Mouse (Mus musculus): ENCODE measurements around the gene Cox6a1. TPM values are rescaled to one million over a fixed set of nuclear protein-coding genes. Genes with fewer than 3 reads are reported as not detected.
"Not testable (repeated sequence)": the region's sequence is repeated elsewhere in the genome, so short reads cannot be mapped to it uniquely, and the experiment has no call there.

Cox6a1 gene
- total RNA-seq, 2 experiments from 2014 or later, result 721 to 781 TPM

DNA sequence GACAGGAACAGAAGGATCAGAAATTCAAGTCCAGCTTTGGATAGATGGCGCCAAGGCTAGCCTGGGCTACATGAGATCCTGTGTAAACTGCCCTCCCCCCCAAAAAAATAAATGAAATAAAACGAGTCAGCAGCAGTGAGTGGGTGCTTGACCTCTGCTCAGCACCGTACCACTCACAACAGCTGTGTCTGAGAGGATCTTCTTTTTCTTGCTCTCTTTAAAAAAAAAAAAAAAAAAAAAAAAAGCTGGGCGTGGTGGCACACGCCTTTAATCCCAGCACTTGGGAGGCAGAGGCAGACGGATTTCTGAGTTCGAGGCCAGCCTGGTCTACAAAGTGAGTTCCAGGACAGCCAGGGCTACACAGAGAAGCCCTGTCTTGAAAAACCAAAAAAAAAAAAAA is 46.6 kb downstream of the Cox6a1 start:
- not testable (repeated sequence) for DNase-seq (ENCODE audit: low spot score in 2 of 2)

DNA sequence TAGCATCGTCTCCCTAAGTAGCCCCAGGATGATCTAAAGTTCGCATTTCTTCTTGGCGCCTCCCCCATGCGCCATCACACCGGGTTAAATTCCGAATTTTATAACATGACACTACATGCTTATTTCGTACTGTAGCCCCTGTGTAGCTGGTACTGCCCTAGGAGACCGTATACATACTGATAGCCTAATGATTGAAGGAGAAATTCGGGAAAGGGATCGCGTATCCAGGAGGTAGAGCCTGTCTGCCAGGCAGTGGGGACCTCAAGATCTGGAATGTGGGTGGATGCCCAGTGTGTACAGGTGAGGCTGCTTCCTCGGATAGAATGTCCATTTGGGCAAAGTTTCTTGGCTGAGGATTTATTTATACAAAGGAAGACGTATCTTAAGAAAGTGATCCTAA is 47.2 kb downstream of the Cox6a1 start:
- no peak for DNase-seq (ENCODE audit: low spot score in 2 of 2)

DNA sequence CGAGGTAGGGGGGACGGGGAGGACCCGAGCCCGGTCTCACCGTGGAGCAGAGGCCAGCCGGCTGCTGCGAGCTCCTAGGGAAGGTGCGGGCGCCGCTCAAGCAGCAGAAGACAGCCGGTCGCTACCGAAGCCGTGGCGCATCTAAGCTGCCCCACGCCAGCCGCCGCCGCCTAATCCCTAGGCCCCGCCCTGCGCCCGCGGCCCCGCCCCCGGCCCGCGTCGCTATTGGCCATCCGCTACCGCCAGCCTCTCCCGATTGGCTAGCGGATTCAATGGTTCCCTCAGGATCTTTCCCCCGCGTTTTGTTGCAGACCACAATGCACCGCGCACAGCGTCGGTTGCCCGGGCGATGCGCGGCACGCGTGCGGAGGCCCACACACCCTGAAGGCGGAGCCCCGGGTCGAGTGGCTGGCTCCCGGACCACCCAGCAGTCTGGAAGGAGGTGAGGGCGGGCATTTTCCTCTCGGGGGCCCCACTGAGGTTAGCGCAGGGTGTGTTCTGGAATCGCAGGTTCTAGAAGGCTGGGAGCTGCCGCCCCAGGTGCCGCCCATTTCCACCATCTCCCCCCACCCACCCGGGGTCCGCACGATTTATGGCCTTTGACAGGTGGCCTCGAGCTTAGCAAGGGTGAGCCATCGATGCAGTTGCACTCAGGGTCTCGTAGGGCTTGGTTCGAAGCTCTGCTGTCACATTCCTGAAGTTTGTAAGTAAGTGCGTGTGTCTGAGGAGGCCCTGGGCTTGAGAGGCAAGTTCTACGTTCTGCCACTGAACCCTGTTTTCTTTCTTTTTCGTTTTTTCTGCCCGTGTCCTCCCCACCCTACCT is 47.8 kb downstream of the Cox6a1 start, which contains the start of gene Dynll1:
Dynll1 (minus strand) TSS at position 208 of the 823 bp plus-strand sequence.
- peak; percentile 100 for DNase-seq (ENCODE audit: low spot score in 2 of 2)

DNA sequence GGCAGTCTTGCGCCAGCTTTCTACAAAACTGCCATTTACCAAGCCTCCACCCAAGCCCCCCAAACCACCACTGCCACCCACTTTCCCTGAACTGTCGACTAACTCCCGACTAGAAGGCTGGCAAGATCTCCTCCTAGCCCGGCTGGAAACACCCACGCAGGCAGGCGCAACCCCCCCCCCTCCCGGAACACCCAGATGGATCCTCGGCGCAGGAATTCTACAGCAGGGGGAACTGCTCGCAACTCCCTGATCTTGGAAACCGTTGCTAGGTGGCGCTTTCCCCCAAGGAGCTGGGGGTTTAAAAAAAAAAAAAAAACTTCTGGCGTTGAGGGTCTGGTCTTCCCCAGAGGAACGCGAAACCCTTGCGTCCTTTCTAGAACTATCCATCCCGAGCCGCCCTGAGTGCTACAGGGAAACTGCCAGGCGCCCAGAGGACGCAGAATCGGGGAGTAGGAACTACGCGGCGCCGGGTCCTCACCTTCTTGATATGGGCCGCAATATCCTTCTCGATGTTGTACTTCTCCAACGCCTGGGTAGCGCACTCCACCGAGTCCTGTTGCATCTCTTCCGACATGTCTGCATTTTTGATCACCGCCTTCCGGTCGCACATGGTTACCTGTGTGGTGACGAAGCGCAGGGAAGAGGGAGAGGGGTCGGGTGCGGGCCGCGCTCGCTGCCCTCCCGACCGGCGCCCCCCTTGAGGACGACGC is 48.6 kb downstream of the Cox6a1 start:
- peak; percentile 54 to 61 for DNase-seq (ENCODE audit: low spot score in 2 of 2)

DNA sequence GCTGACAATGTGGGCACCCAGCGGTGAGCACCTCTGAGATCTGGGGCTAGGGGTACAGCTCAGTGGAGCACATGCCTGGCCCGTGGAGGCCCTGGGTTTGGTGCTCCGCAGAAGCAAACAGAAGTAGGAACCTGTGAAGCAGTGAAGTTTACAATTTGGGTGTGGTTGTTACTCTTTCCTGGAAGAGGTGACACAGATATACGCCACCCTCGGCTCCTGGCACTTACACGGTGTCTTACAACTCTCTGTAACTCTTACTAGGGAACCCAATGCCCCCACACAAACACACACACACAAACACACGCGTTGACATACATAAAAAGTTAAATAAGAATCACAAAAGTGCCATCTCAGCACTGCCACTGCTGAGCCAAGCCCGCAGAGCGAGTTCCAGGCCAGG is 52.4 kb downstream of the Cox6a1 start:
- DNase-seq (ENCODE audit: low spot score in 2 of 2), result no peak

Other genes starting within 250 kb of the Cox6a1 start
- 1 to 10 TPM; 7.9 to 8.7 TPM for gene Acads, start 229.6 kb downstream of the Cox6a1 start, total RNA-seq (2021)
- gene Unc119b, start 214.0 kb downstream of the Cox6a1 start, total RNA-seq (2021), result 10 to 100 TPM; 28.8 to 28.9 TPM
- gene Mlec, start 190.8 kb downstream of the Cox6a1 start, total RNA-seq (2021), result 10 to 100 TPM; 88.6 to 93.5 TPM
- 100 to 1,000 TPM; 288 to 320 TPM for gene Cabp1, start 154.6 kb downstream of the Cox6a1 start, total RNA-seq (2021)
- 100 to 1,000 TPM in 1 of 2 experiments, 10 to 100 TPM in 1; 95.9 to 111 TPM for gene Pop5, start 113.1 kb downstream of the Cox6a1 start, total RNA-seq (2021)
- 100 to 1,000 TPM; 247 to 256 TPM for gene Rnf10, start 76.1 kb downstream of the Cox6a1 start, total RNA-seq (2021)
- gene Coq5, start 69.3 kb downstream of the Cox6a1 start, total RNA-seq (2021), result 10 to 100 TPM; 42.1 to 43.2 TPM
- 100 to 1,000 TPM; 631 to 705 TPM for gene Dynll1, start 48.0 kb downstream of the Cox6a1 start, total RNA-seq (2021)
- gene Srsf9, start 21.8 kb downstream of the Cox6a1 start, total RNA-seq (2021), result 10 to 100 TPM; 62.9 to 72.1 TPM
- 10 to 100 TPM; 18.4 to 20.5 TPM for gene Gatc, start 7.8 kb downstream of the Cox6a1 start, total RNA-seq (2021)
- 10 to 100 TPM; 26.4 to 27.9 TPM for gene Triap1, start 7.8 kb downstream of the Cox6a1 start, total RNA-seq (2021)
- 10 to 100 TPM; 48.8 to 49.1 TPM for gene Msi1, start 80.6 kb upstream of the Cox6a1 start, total RNA-seq (2021)
- gene Pla2g1b, start 117.3 kb upstream of the Cox6a1 start, total RNA-seq (2021), result not detected
- 10 to 100 TPM; 37.1 to 37.8 TPM for gene Sirt4, start 135.7 kb upstream of the Cox6a1 start, total RNA-seq (2021)
- gene Pxn, start 157.7 kb upstream of the Cox6a1 start, total RNA-seq (2021), result 10 to 100 TPM; 22.2 to 25.7 TPM
- gene Rplp0, start 210.5 kb upstream of the Cox6a1 start, total RNA-seq (2021), result 100 to 1,000 TPM; 185 to 199 TPM
- 10 to 100 TPM; 62.0 to 66.4 TPM for gene Gcn1l1, start 216.3 kb upstream of the Cox6a1 start, total RNA-seq (2021)

Data from left cerebral cortex, adult 18-20 months (tissue).